Mouse (Mus musculus): ENCODE data around the gene Rabl6. TPM values are rescaled to one million over a fixed set of nuclear protein-coding genes. Genes with fewer than 3 reads are reported as not detected.
A peak's percentile ranks its signal among the peaks of the same experiment; 100 is the strongest.

Gene Rabl6
- polyA plus RNA-seq, 1 experiment from 2014 or later: 13.5 TPM

DNA sequence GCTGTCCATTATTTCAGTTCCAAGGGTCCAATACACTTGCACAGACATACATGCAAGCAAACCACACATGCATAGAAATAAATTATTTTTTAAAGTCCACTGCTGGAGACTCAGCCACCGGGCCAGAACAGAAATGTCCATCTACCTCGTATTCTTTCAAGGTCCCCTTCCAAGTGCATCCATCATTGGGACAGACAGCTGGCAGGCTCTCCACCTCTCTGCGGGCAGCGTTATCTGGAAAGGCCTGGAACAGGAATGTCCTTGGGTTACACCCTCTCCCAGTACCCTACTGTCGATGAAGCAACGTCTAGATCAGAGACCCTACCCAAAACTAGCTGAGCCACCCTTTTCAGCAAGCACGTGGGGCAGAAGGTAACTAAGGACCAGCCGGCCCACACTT is 71.8 kb downstream of the Rabl6 start:
- H3K27me3 ChIP-seq (ENCODE audit: insufficient read depth, low read length): no peaks in the 10 kb centered on the region
- peaks cover 56% of the 10 kb centered on the region for H3K36me3 ChIP-seq (replicated peaks; ENCODE audit: insufficient read depth, low read length)
- H3K4me3 ChIP-seq (ENCODE audit: low read depth, low read length): no peak overlapping the region
- no peaks in the 10 kb centered on the region for H3K4me1 ChIP-seq (ENCODE audit: insufficient read depth)
- TF ChIP-seq CTCF (IDR thresholded peaks at IDR 0.05; ENCODE audit: low read depth) (no peak), EP300 (IDR thresholded peaks at IDR 0.05; ENCODE audit: low read depth) (no peak)
- ATAC-seq: no peak
- 85% methylated on average over 8 of the region's 8 CpGs for WGBS (ENCODE audit: insufficient replicate concordance)
- no peak overlapping the region for H3K27ac ChIP-seq (ENCODE audit: low read depth)
- H3K9ac ChIP-seq (replicated peaks): no peak overlapping the region
- no peak for DNase-seq
- no peaks in the 10 kb centered on the region for H3K9me3 ChIP-seq (ENCODE audit: low read length)
- no peak overlapping the region for H3K4me2 ChIP-seq (ENCODE audit: low read depth, low read length)

DNA sequence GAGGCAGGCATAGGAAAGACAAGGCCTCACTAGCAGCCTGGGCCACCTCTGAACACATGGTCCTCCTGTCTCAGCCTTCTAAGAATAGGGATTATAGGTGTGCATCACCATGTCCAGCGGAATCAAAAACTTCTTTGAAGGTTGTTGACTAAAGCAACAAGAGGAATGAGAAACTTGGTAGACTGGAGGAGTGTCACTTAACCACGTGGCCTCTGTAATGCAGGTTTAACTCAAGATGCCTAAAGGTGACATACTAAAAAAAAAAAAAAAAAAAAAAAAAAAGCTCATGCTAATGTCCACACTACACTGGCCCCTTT is 73.5 kb downstream of the Rabl6 start:
- no peaks in the 10 kb centered on the region for H3K27me3 ChIP-seq (ENCODE audit: insufficient read depth, low read length)
- no peak for ATAC-seq
- no peaks in the 10 kb centered on the region for H3K4me1 ChIP-seq (ENCODE audit: insufficient read depth)
- H3K36me3 ChIP-seq (replicated peaks; ENCODE audit: insufficient read depth, low read length): peaks cover 63% of the 10 kb centered on the region
- H3K4me2 ChIP-seq (ENCODE audit: low read depth, low read length): no peak overlapping the region
- no peak overlapping the region for H3K27ac ChIP-seq (ENCODE audit: low read depth)
- 78% methylated on average over 2 of the region's 2 CpGs for WGBS (ENCODE audit: insufficient replicate concordance)
- no peak overlapping the region for H3K9ac ChIP-seq (replicated peaks)
- H3K9me3 ChIP-seq (ENCODE audit: low read length): no peaks in the 10 kb centered on the region
- no peak for DNase-seq
- no peak overlapping the region for H3K4me3 ChIP-seq (ENCODE audit: low read depth, low read length)
- TF ChIP-seq CTCF (IDR thresholded peaks at IDR 0.05; ENCODE audit: low read depth): no peak
- TF ChIP-seq EP300 (IDR thresholded peaks at IDR 0.05; ENCODE audit: low read depth): no peak

GRCm38 (mm10) chr2:25534178-25534865 is 74.0 kb downstream of the Rabl6 start:
- H3K27me3 ChIP-seq (ENCODE audit: insufficient read depth, low read length): no peaks in the 10 kb centered on the region
- no peak for TF ChIP-seq EP300 (IDR thresholded peaks at IDR 0.05; ENCODE audit: low read depth)
- H3K4me1 ChIP-seq (ENCODE audit: insufficient read depth): no peaks in the 10 kb centered on the region
- no peak for DNase-seq
- ATAC-seq: peak; percentile 71
- peaks cover 65% of the 10 kb centered on the region for H3K36me3 ChIP-seq (replicated peaks; ENCODE audit: insufficient read depth, low read length)
- no peaks in the 10 kb centered on the region for H3K9me3 ChIP-seq (ENCODE audit: low read length)
- no peak overlapping the region for H3K4me3 ChIP-seq (ENCODE audit: low read depth, low read length)
- no peak overlapping the region for H3K9ac ChIP-seq (replicated peaks)
- H3K4me2 ChIP-seq (ENCODE audit: low read depth, low read length): no peak overlapping the region
- 74% methylated on average over 3 of the region's 3 CpGs for WGBS (ENCODE audit: insufficient replicate concordance)
- H3K27ac ChIP-seq (ENCODE audit: low read depth): no peak overlapping the region

GRCm38 (mm10) chr2:25533707-25534106 is 74.6 kb downstream of the Rabl6 start:
- TF ChIP-seq EP300 (IDR thresholded peaks at IDR 0.05; ENCODE audit: low read depth): no peak
- TF ChIP-seq CTCF (IDR thresholded peaks at IDR 0.05; ENCODE audit: low read depth): no peak
- H3K9me3 ChIP-seq (ENCODE audit: low read length): no peaks in the 10 kb centered on the region
- H3K27ac ChIP-seq (ENCODE audit: low read depth): no peak overlapping the region
- no peaks in the 10 kb centered on the region for H3K4me1 ChIP-seq (ENCODE audit: insufficient read depth)
- DNase-seq (no peak), ATAC-seq (no peak)
- 89% methylated on average over 2 of the region's 2 CpGs for WGBS (ENCODE audit: insufficient replicate concordance)
- H3K4me2 ChIP-seq (ENCODE audit: low read depth, low read length): no peak overlapping the region
- no peaks in the 10 kb centered on the region for H3K27me3 ChIP-seq (ENCODE audit: insufficient read depth, low read length)
- H3K9ac ChIP-seq (replicated peaks): no peak overlapping the region
- H3K36me3 ChIP-seq (replicated peaks; ENCODE audit: insufficient read depth, low read length): peaks cover 69% of the 10 kb centered on the region
- H3K4me3 ChIP-seq (ENCODE audit: low read depth, low read length): no peak overlapping the region

Other genes starting within 250 kb of the Rabl6 start
- gene Uap1l1, start 242.8 kb downstream of the Rabl6 start, polyA plus RNA-seq (2015; fragmentation: Nextera tagmentation; extraction: Ambion mirVana): 18.7 and 19.4 TPM in 2 replicates
- gene Sapcd2, start 236.2 kb downstream of the Rabl6 start, polyA plus RNA-seq (2015; fragmentation: Nextera tagmentation; extraction: Ambion mirVana): 5.5 and 7.4 TPM in 2 replicates
- 2.9 and 3.6 TPM in 2 replicates for gene Entpd2, start 212.6 kb downstream of the Rabl6 start, polyA plus RNA-seq (2015; fragmentation: Nextera tagmentation; extraction: Ambion mirVana)
- gene Npdc1, start 209.2 kb downstream of the Rabl6 start, polyA plus RNA-seq (2015; fragmentation: Nextera tagmentation; extraction: Ambion mirVana): 5.2 and 5.4 TPM in 2 replicates
- gene Fut7, start 185.3 kb downstream of the Rabl6 start, polyA plus RNA-seq (2015; fragmentation: Nextera tagmentation; extraction: Ambion mirVana): 0.78 and 0.97 TPM in 2 replicates
- 0.71 and 0.87 TPM in 2 replicates for gene Abca2, start 179.8 kb downstream of the Rabl6 start, polyA plus RNA-seq (2015; fragmentation: Nextera tagmentation; extraction: Ambion mirVana)
- gene Clic3, start 151.7 kb downstream of the Rabl6 start, polyA plus RNA-seq (2015; fragmentation: Nextera tagmentation; extraction: Ambion mirVana): 0.77 and 1.4 TPM in 2 replicates
- 14.7 and 17.1 TPM in 2 replicates for gene Paxx, start 147.4 kb downstream of the Rabl6 start, polyA plus RNA-seq (2015; fragmentation: Nextera tagmentation; extraction: Ambion mirVana)
- gene Ptgds, start 138.5 kb downstream of the Rabl6 start, polyA plus RNA-seq (2015; fragmentation: Nextera tagmentation; extraction: Ambion mirVana): 0.83 and 1.0 TPM in 2 replicates
- not detected in 2 replicates for gene Lcn12, start 114.6 kb downstream of the Rabl6 start, polyA plus RNA-seq (2015; fragmentation: Nextera tagmentation; extraction: Ambion mirVana)
- gene Fbxw5, start 107.8 kb downstream of the Rabl6 start, polyA plus RNA-seq (2015; fragmentation: Nextera tagmentation; extraction: Ambion mirVana): 26.7 and 26.9 TPM in 2 replicates
- 106 and 107 TPM in 2 replicates for gene C8g, start 106.8 kb downstream of the Rabl6 start, polyA plus RNA-seq (2015; fragmentation: Nextera tagmentation; extraction: Ambion mirVana)
- gene Traf2, start 61.6 kb downstream of the Rabl6 start, polyA plus RNA-seq (2015; fragmentation: Nextera tagmentation; extraction: Ambion mirVana): 10.6 and 10.7 TPM in 2 replicates
- gene Edf1, start 50.7 kb downstream of the Rabl6 start, polyA plus RNA-seq (2015; fragmentation: Nextera tagmentation; extraction: Ambion mirVana): 263 and 268 TPM in 2 replicates
- gene Mamdc4, start 33.7 kb downstream of the Rabl6 start, polyA plus RNA-seq (2015; fragmentation: Nextera tagmentation; extraction: Ambion mirVana): 0.07 and 0.09 TPM in 2 replicates
- 44.7 and 46.1 TPM in 2 replicates for gene Phpt1, start 33.3 kb downstream of the Rabl6 start, polyA plus RNA-seq (2015; fragmentation: Nextera tagmentation; extraction: Ambion mirVana)
- gene Ajm1, start 26.8 kb downstream of the Rabl6 start, polyA plus RNA-seq (2015; fragmentation: Nextera tagmentation; extraction: Ambion mirVana): 0.02 TPM in 1 of 2 replicates, not detected in the other
- 0.19 and 0.28 TPM in 2 replicates for gene Ccdc183, start 9.2 kb upstream of the Rabl6 start, polyA plus RNA-seq (2015; fragmentation: Nextera tagmentation; extraction: Ambion mirVana)
- 43.3 and 55.1 TPM in 2 replicates for gene Tmem141, start 13.5 kb upstream of the Rabl6 start, polyA plus RNA-seq (2015; fragmentation: Nextera tagmentation; extraction: Ambion mirVana)
- gene Fcna, start 19.5 kb upstream of the Rabl6 start, polyA plus RNA-seq (2015; fragmentation: Nextera tagmentation; extraction: Ambion mirVana): 95.4 and 100 TPM in 2 replicates
- 0.18 TPM in 1 of 2 replicates, not detected in the other for gene Lcn8, start 44.6 kb upstream of the Rabl6 start, polyA plus RNA-seq (2015; fragmentation: Nextera tagmentation; extraction: Ambion mirVana)
- not detected in 2 replicates for gene Lcn5, start 49.4 kb upstream of the Rabl6 start, polyA plus RNA-seq (2015; fragmentation: Nextera tagmentation; extraction: Ambion mirVana)
- not detected in 2 replicates for gene Lcn6, start 68.3 kb upstream of the Rabl6 start, polyA plus RNA-seq (2015; fragmentation: Nextera tagmentation; extraction: Ambion mirVana)
- gene Lcn10, start 74.2 kb upstream of the Rabl6 start, polyA plus RNA-seq (2015; fragmentation: Nextera tagmentation; extraction: Ambion mirVana): not detected in 2 replicates
- gene Obp2a, start 91.5 kb upstream of the Rabl6 start, polyA plus RNA-seq (2015; fragmentation: Nextera tagmentation; extraction: Ambion mirVana): not detected in 2 replicates
- 9.4 and 10.1 TPM in 2 replicates for gene Bmyc, start 98.2 kb upstream of the Rabl6 start, polyA plus RNA-seq (2015; fragmentation: Nextera tagmentation; extraction: Ambion mirVana)
- gene Obp2b, start 128.5 kb upstream of the Rabl6 start, polyA plus RNA-seq (2015; fragmentation: Nextera tagmentation; extraction: Ambion mirVana): not detected in 2 replicates
- not detected in 2 replicates for gene Lcn3, start 157.0 kb upstream of the Rabl6 start, polyA plus RNA-seq (2015; fragmentation: Nextera tagmentation; extraction: Ambion mirVana)
- gene Lcn11, start 168.5 kb upstream of the Rabl6 start, polyA plus RNA-seq (2015; fragmentation: Nextera tagmentation; extraction: Ambion mirVana): not detected in 2 replicates
- not detected in 2 replicates for gene Gm13539, start 173.7 kb upstream of the Rabl6 start, polyA plus RNA-seq (2015; fragmentation: Nextera tagmentation; extraction: Ambion mirVana)
- not detected in 2 replicates for gene Glt6d1, start 207.3 kb upstream of the Rabl6 start, polyA plus RNA-seq (2015; fragmentation: Nextera tagmentation; extraction: Ambion mirVana)
- not detected in 2 replicates for gene Lcn9, start 214.6 kb upstream of the Rabl6 start, polyA plus RNA-seq (2015; fragmentation: Nextera tagmentation; extraction: Ambion mirVana)
- not detected in 2 replicates for gene Sohlh1, start 238.7 kb upstream of the Rabl6 start, polyA plus RNA-seq (2015; fragmentation: Nextera tagmentation; extraction: Ambion mirVana)

Data from liver, postnatal 0 days (tissue).